Mouse (Mus musculus) stomach, embryonic 16.5 days (tissue): ENCODE measurements around the gene Olfr968. TPM values are rescaled to one million over a fixed set of nuclear protein-coding genes. Genes with fewer than 3 reads are reported as not detected.

Experiments used
- ATAC-seq: fragments of 200-750 bp; cut with Nextera tagmentation; 2 replicates; pipeline ENCODE4 v1.8.0; 2017; ENCODE audit warnings: moderate number of reproducible peaks, moderate TSS enrichment; ENCODE audit not compliant: insufficient read depth, low FRiP score
- H3K27ac ChIP-seq: fragments of 300-500 bp; sonication (generic); 2 replicates; pipeline ENCODE4 v1.5.1; 2014; ENCODE audit warnings: low read length
- H3K27me3 ChIP-seq: fragments of 300-500 bp; sonication (generic); 2 replicates; pipeline ENCODE4 v1.6.1; 2014; ENCODE audit warnings: low read length, control low read depth, mixed read lengths; ENCODE audit not compliant: control insufficient read depth, insufficient read depth
- H3K36me3 ChIP-seq: fragments of 300-500 bp; sonication (generic); 2 replicates; pipeline ENCODE4 v1.6.1; 2014; ENCODE audit warnings: low read length; ENCODE audit not compliant: control insufficient read depth, insufficient read depth
- H3K4me1 ChIP-seq: fragments of 300-500 bp; sonication (generic); 2 replicates; pipeline ENCODE4 v1.6.1; 2014; ENCODE audit warnings: low read length, control low read depth, mixed read lengths; ENCODE audit not compliant: control insufficient read depth, insufficient read depth
- H3K4me2 ChIP-seq: fragments of 300-500 bp; sonication (generic); 2 replicates; pipeline ENCODE4 v1.6.1; 2014; ENCODE audit warnings: low read depth, low read length, mixed read lengths
- H3K4me3 ChIP-seq: fragments of 300-500 bp; sonication (generic); replicated peaks from 2 replicates; pipeline ENCODE4 v1.5.1; 2014; ENCODE audit warnings: mild to moderate bottlenecking, low read length
- H3K9ac ChIP-seq: fragments of 300-500 bp; sonication (generic); 2 replicates; pipeline ENCODE4 v1.6.1; 2014; ENCODE audit warnings: low read length
- H3K9me3 ChIP-seq: fragments of 300-500 bp; sonication (generic); replicated peaks from 2 replicates; pipeline ENCODE4 v1.6.1; 2016; ENCODE audit warnings: low read length, control low read depth; ENCODE audit not compliant: control insufficient read depth
- WGBS: fragments of 180-500 bp; shearing (Covaris S2); extraction: QIAGEN DNeasy Blood & Tissue Kit; methylation state at CpG from one replicate; pipeline ENCODE4 v1.1.7; 2014; 5-methylcytosine and 5-hydroxymethylcytosine counted together
- polyA plus RNA-seq: library from polyadenylated mRNA; unstranded; fragments of >200 nt; fragmentation: Nextera tagmentation; extraction: Ambion mirVana; gene quantifications from 2 replicates; pipeline ENCODE4 v1.2.1, GENCODE M21; 2015

Gene Olfr968
- not detected in 2 replicates for polyA plus RNA-seq

DNA sequence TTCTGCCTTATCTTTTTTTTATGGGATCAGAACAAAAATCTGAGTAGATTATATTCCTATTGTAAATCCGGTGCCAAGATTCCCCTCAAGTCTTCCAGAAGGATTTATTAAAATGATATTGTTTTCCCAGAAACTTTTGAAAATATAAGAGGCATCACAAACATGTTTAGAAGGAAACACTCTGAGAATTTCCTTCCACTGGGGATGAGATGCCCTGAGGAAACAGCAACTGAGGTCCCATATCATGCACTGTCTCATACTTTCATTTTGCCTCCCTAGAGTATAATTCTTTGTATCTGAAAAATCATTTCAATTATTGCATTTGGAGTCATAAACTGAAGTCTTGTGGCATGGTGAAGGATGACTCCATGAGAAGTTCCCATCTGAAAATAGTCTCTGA lies at the start of gene Olfr968:
Olfr968 (minus strand) TSS at position 101 of the 400 bp plus-strand sequence.
- 76% methylated on average over 1 of the region's 1 CpGs for WGBS
- Histone ChIP-seq H3K4me3 (no peak within 1 kb of the TSS), H3K9ac (no peak within 1 kb of the TSS), H3K9me3 (no peaks in the 10 kb centered on the region), H3K27ac (no peak within 1 kb of the TSS), H3K4me1 (no peaks in the 10 kb centered on the region), H3K36me3 (no peaks in the 10 kb centered on the region), H3K27me3 (no peaks in the 10 kb centered on the region), H3K4me2 (no peak within 1 kb of the TSS)
- ATAC-seq: no peak

DNA sequence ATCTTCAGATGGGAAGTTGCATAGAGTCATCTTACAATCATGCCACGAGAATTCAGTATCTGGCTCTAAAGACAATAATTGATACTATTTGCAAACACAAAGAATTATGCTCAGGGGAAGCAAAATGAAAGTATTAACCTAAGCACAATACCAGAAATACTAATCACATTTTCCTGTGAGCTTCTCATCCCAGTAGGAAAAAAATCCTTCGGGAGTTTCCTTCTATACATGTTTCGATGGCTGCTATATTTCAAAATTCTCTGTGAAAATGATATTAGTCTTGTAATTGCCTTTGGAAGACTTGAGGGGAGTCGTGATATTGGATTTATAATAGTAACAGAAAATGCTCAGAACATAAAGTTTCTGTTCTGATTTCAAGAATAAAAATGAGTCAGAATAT lies 25.5 kb upstream of the Olfr968 start, which contains the start of gene Olfr970:
Olfr970 (plus strand) TSS at position 301 of the 400 bp plus-strand sequence.
- Histone ChIP-seq H3K27me3 (no peaks in the 10 kb centered on the region), H3K36me3 (no peaks in the 10 kb centered on the region), H3K4me1 (no peaks in the 10 kb centered on the region), H3K9me3 (no peaks in the 10 kb centered on the region), H3K4me3 (no peak within 1 kb of the TSS), H3K27ac (no peak within 1 kb of the TSS), H3K4me2 (no peak within 1 kb of the TSS), H3K9ac (no peak within 1 kb of the TSS)
- WGBS: 78% methylated on average over 4 of the region's 4 CpGs
- no peak for ATAC-seq

- no peak within 1 kb of the TSS for H3K4me2 ChIP-seq
- ATAC-seq: no peak
- no peaks in the 10 kb centered on the region for H3K9me3 ChIP-seq
- no peak within 1 kb of the TSS for H3K4me3 ChIP-seq
- no peaks in the 10 kb centered on the region for H3K36me3 ChIP-seq
- WGBS: 74% methylated on average over 2 of the region's 2 CpGs
- H3K27ac ChIP-seq: no peak within 1 kb of the TSS
- no peaks in the 10 kb centered on the region for H3K4me1 ChIP-seq
- no peaks in the 10 kb centered on the region for H3K27me3 ChIP-seq
- H3K9ac ChIP-seq: no peak within 1 kb of the TSS
Observed at GRCm38 (mm10) chr9:39790558-39790957, 7.5 kb upstream of the Olfr968 start, which contains the start of gene Olfr969. Gene Olfr969, plus strand, starts transcription at chr9:39790945.

- H3K27ac ChIP-seq: no peak overlapping the region
- H3K27me3 ChIP-seq: no peaks in the 10 kb centered on the region
- no peak for ATAC-seq
- WGBS: 86% methylated on average over 1 of the region's 1 CpGs
- no peaks in the 10 kb centered on the region for H3K4me1 ChIP-seq
- no peak overlapping the region for H3K4me2 ChIP-seq
- H3K9ac ChIP-seq: no peak overlapping the region
- H3K36me3 ChIP-seq: no peaks in the 10 kb centered on the region
- no peaks in the 10 kb centered on the region for H3K9me3 ChIP-seq
- H3K4me3 ChIP-seq: no peak overlapping the region
Observed at GRCm38 (mm10) chr9:39746428-39746827, 36.6 kb downstream of the Olfr968 start.

- ATAC-seq: no peak
- Histone ChIP-seq H3K27me3 (no peaks in the 10 kb centered on the region), H3K9me3 (no peaks in the 10 kb centered on the region), H3K4me3 (no peak within 1 kb of the TSS), H3K27ac (no peak within 1 kb of the TSS), H3K4me1 (no peaks in the 10 kb centered on the region), H3K4me2 (no peak within 1 kb of the TSS), H3K36me3 (no peaks in the 10 kb centered on the region), H3K9ac (no peak within 1 kb of the TSS)
Observed at GRCm38 (mm10) chr9:39745949-39746348, 37.1 kb downstream of the Olfr968 start, which contains the start of gene Olfr967. Gene Olfr967, plus strand, starts transcription at chr9:39746249.

DNA sequence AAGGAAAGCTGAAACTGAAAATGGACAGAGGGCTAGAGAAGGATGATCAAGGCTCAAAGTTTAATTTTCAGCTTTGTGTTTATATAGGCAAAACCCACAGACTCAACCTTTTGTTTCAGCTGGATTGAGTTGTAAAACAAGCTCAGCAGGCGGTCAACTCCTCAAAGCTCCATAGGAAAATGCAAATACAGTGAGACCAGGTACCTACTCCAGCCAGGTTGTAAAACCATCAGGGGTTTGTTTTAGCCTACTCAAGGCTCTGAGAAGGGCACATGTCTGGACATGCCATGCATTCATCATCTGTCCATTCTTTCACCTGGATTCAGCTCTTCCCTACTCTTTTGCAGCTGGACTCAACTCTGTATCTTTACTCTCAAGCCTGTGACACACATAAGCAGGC lies 42.3 kb downstream of the Olfr968 start:
- no peak for ATAC-seq
- no peak overlapping the region for H3K4me3 ChIP-seq
- H3K27me3 ChIP-seq: no peaks in the 10 kb centered on the region
- H3K36me3 ChIP-seq: no peaks in the 10 kb centered on the region
- no peaks in the 10 kb centered on the region for H3K4me1 ChIP-seq
- no peak overlapping the region for H3K4me2 ChIP-seq
- H3K9ac ChIP-seq: no peak overlapping the region
- no peaks in the 10 kb centered on the region for H3K9me3 ChIP-seq
- WGBS: 85% methylated on average over 1 of the region's 1 CpGs
- H3K27ac ChIP-seq: no peak overlapping the region

GRCm38 (mm10) chr9:39730678-39731077 lies 52.4 kb downstream of the Olfr968 start, which contains the start of gene Olfr150:
Gene Olfr150, plus strand, starts transcription at chr9:39730978.
- no peak within 1 kb of the TSS for H3K4me2 ChIP-seq
- H3K27me3 ChIP-seq: no peaks in the 10 kb centered on the region
- no peaks in the 10 kb centered on the region for H3K36me3 ChIP-seq

More at GRCm38 (mm10) chr9:39730678-39731077, 52.4 kb downstream of the Olfr968 start, which contains the start of gene Olfr150:
- Histone ChIP-seq H3K4me3 (no peak within 1 kb of the TSS), H3K9me3 (no peaks in the 10 kb centered on the region), H3K4me1 (no peaks in the 10 kb centered on the region), H3K9ac (no peak within 1 kb of the TSS), H3K27ac (no peak within 1 kb of the TSS)
- ATAC-seq: no peak

Other genes starting within 250 kb of the Olfr968 start
- not detected in 2 replicates for gene Olfr958, start 229.2 kb downstream of the Olfr968 start, polyA plus RNA-seq
- not detected in 2 replicates for gene Olfr959, start 207.7 kb downstream of the Olfr968 start, polyA plus RNA-seq
- 30.5 and 40.5 TPM in 2 replicates for gene AW551984, start 178.8 kb downstream of the Olfr968 start, polyA plus RNA-seq
- gene Olfr148, start 172.6 kb downstream of the Olfr968 start, polyA plus RNA-seq: not detected in 2 replicates
- gene Olfr960, start 161.9 kb downstream of the Olfr968 start, polyA plus RNA-seq: not detected in 2 replicates
- gene Olfr961, start 138.2 kb downstream of the Olfr968 start, polyA plus RNA-seq: not detected in 2 replicates
- not detected in 2 replicates for gene Olfr963, start 116.0 kb downstream of the Olfr968 start, polyA plus RNA-seq
- gene Olfr149, start 76.1 kb downstream of the Olfr968 start, polyA plus RNA-seq: not detected in 2 replicates
- not detected in 2 replicates for gene Olfr965, start 71.9 kb downstream of the Olfr968 start, polyA plus RNA-seq
- not detected in 2 replicates for gene Olfr150, start 52.3 kb downstream of the Olfr968 start, polyA plus RNA-seq
- gene Olfr967, start 37.0 kb downstream of the Olfr968 start, polyA plus RNA-seq: not detected in 2 replicates
- not detected in 2 replicates for gene Olfr969, start 7.7 kb upstream of the Olfr968 start, polyA plus RNA-seq
- not detected in 2 replicates for gene Olfr970, start 25.6 kb upstream of the Olfr968 start, polyA plus RNA-seq
- gene Olfr971, start 53.6 kb upstream of the Olfr968 start, polyA plus RNA-seq: not detected in 2 replicates
- gene Olfr972, start 83.2 kb upstream of the Olfr968 start, polyA plus RNA-seq: not detected in 2 replicates
- gene Olfr229, start 124.1 kb upstream of the Olfr968 start, polyA plus RNA-seq: not detected in 2 replicates
- gene Olfr974, start 154.2 kb upstream of the Olfr968 start, polyA plus RNA-seq: not detected in 2 replicates
- gene Olfr975, start 168.8 kb upstream of the Olfr968 start, polyA plus RNA-seq: not detected in 2 replicates
- gene Olfr976, start 177.9 kb upstream of the Olfr968 start, polyA plus RNA-seq: not detected in 2 replicates
- not detected in 2 replicates for gene Olfr978, start 208.9 kb upstream of the Olfr968 start, polyA plus RNA-seq
- not detected in 2 replicates for gene Olfr979, start 220.2 kb upstream of the Olfr968 start, polyA plus RNA-seq
- gene Olfr980, start 226.3 kb upstream of the Olfr968 start, polyA plus RNA-seq: not detected in 2 replicates
- not detected in 2 replicates for gene Olfr981, start 238.2 kb upstream of the Olfr968 start, polyA plus RNA-seq